Mouse (Mus musculus) spleen, adult 12 weeks (tissue): ENCODE measurements around the gene Chrna1.
A peak's percentile ranks its signal among the peaks of the same experiment; 100 is the strongest.

Source experiments
- DNase-seq: peaks from one replicate; pipeline ENCODE4 v3.0.0; 2022; ENCODE audit warnings: low spot score

Chrna1 gene

DNA sequence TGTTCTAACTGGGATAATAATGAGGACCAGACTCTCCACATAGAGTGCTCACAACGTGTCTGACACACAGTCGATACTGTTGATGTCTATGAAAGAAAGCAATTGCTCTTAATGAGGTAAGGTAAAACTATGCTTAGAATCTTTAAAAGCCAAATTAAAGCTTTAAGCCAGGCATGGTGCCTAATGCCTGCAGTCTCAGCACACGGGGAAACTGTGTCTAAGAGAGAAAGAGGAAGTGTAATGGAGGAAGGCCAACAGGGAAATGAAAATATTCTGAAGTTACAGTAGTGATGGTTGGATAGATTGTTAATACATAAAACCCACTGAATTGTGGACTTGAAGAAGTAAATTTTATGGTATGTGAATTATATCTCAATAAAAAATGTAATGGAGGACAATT lies 25.7 kb downstream of the Chrna1 start:
- DNase-seq = no peak

DNA sequence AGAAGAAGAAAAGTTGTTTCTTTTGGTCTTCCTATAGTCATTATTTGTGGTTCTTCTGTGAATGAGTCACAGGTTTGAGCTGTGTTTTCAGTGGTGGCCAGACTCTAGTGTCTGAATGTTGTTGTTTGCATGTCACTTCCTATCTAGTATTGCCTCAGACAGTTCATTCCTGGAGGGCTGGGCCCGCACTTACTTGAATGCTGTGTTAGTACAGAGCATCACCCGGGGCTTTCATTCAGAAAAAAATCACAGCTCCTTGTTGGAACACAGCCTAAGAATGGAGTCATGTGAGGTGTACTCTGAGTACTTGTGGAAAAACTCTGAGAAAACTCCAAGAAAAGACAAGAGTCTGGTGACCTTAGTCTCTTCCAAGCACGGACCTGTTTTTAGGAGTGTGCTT lies 27.2 kb downstream of the Chrna1 start:
- no peak for DNase-seq

DNA sequence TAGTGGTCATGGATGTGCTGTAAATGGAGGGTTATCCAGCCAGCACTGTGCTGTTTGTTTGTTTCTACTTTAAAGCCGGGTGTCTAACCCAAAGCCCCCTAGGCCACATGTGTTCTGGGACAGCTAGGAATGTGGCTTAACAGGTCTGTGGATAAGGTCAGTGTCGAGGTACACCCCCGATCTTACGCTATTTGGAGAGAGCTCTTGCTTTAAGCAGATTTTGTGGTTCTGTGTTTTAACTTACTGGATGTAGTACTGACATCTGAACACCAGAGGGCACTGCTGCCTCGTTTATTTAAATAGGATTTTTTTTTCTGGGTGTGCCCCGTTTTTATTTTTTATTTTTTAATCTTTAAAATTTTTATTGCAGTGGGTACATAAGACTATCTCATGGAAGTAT lies 29.4 kb downstream of the Chrna1 start:
- no peak for DNase-seq

DNA sequence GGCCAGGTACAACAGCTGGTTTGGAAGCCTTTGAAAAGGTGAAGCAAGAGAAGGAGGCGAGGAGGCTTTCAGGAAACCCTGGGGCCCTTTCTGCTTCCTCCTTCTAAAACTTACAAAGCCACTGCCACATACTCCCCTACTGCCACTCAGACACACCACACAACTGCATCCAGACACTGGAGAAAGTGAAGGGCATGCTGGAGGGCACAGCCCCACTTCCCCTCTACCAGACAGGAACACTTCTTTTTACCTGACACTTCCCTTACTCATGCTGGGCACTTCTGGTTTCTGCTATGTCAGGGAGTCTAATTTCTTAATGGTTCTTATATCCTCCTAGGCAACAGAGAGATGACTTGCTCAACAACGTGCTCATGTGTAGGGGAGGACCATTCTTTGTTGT lies 31.6 kb downstream of the Chrna1 start:
- no peak for DNase-seq

DNA sequence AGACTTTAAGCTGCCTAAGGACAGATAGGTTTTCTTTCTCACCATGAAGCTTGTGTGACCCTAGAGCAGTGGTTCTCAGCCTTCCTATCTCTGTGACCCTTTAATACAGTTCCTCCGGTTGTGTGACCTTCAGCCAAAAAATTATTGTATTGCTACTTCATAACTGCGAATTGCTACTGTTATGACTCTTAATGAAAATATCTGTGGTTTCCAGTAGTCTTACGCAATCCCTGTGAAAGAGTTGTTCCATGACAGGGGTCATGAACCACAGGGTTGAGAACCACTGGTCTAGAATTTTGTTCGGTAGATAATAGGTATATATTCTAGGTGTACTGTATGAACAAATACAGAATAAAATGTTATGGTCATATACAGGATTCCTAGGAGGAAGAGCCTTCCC lies 32.9 kb downstream of the Chrna1 start:
- DNase-seq = no peak

DNA sequence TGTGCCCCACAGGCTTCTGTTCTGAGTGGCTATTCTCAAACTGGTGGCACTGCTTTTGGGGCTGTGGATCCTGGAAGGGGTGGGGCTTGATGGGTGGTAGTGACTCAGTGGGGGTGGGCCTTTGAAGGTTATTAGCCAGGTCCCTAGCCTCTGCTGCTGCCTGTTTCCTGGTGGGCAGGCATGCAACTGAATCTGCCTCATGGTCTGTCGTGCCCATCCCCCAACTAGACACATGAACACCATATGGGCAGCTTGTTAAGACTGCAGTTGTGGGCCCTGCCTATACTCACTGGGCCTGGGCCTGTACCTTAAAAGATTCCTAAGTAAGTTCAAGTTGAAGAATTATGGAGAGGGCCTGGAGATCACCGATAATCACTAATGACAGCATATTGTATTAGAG lies 34.6 kb downstream of the Chrna1 start:
- no peak for DNase-seq

DNA sequence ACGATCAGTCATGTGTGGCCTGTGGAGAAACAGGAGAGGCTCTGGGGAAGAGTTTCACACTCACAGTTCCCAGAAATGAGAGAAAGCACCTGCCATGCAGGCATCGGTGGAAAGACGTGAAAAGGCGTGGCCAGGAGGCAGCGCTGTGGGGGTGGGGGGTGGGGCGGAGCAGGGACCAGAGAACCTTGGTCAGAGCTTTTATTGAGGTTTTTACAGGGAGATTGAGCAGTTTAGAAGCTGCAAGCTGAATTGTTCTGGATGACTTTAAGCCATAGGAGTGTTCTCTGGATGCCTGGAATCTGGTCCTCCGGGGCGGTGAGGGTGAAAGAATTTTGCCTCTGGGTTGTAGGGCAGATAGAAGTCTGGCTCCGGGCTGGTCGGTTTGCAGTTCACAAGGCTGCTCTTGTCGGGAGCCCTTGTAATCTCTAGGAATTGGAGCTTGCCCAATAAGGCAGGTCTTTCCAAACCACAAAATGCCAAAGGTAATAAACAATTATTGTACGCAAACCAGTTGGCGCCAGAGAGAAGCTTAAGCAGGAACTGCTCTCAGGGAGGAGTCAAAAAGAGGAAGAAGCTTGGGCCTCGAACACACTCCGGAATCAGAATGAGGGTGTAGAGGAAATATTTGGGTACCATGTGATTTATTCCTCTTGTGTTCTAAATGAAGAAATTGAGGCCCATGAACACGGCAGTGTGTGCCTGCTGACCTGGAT lies 39.5 kb downstream of the Chrna1 start:
- peak; percentile 17 for DNase-seq

DNA sequence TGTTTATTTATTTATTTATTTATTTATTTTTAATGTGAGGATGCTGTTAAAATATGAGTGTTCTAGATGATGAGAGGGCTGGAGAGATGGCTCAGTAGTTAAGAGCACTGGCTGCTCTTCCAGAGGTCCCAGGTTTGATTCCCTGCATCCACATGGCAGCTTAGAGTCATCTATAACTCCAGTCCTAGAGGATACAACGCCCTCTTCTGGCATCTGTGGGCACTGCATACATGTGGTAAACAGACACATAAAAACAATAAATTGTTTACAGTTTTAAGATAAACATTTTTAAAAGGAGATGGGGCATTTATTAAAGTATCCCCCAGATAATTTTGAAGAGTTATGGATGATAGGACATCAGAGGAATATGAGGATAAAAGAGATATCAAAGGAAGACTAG lies 40.4 kb downstream of the Chrna1 start:
- no peak for DNase-seq

DNA sequence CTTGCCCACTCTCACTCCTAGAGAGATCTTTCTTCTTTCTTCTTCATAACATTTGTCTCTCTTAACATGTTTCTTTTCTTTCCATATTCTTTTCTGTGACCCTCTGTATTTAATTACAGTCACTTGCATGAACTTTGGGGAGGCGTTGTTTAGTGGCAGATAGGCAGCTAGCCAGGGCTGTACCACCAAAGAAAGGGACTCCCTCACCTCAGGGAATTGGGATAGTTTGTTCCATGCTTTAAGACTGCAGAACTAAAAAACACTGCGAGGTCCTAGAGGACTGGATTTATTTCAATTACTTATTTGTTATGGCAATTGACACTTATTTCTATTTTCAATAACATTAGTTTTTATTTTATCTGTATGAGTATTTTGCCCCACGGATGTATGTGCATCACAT lies 41.0 kb downstream of the Chrna1 start:
- no peak for DNase-seq

DNA sequence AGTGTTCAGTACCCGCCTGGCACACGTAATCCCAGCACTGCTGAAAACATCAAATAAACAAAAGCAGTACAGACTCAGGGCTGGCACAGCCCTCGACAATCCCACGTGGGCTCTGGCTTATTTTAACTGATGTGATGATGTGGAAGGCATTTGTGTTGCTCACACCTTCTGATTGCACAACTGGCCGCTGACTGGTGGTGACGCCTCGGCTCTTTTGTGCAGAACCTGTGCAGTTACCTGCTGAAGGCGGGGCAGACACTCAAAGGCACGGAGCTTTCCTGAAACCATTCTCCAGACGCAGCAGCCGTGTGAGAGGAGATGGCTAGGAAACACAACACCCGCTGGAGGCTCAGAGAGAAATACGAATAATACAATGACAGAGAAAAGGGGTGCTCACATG lies 41.5 kb downstream of the Chrna1 start:
- no peak for DNase-seq

DNA sequence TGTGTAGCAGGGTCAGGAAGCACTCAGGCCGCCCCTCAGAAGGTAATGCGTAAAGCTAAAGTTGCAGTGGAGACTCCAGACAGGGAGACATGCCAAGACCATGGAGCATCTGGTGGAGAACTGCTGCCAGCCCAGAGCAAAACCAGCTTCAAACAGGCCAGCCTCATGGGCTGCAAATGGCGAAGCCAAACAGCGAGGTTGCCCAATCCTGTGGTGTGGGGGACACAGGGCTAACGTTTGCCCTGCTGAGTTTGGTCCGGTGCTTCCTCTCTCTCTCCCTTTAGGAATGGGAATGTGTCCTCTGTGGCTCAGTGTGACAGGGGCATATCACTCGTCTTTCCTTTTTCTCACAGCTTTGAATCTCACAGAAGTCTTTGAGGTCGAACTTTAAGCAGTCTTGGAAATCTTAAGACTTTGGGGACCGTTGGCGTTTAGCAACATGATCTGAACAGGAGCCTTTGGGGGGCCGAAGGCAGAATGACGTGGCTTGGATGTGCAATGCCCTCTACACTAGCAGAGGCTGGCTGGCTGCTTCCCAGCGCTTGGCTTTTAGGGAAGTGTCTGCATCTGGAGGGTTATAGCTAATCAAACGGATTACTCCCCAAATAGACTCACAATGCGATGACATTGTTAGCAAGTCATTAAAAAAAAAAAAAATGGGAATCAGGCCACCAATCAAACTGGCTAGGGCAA lies 43.9 kb downstream of the Chrna1 start:
- no peak for DNase-seq

DNA sequence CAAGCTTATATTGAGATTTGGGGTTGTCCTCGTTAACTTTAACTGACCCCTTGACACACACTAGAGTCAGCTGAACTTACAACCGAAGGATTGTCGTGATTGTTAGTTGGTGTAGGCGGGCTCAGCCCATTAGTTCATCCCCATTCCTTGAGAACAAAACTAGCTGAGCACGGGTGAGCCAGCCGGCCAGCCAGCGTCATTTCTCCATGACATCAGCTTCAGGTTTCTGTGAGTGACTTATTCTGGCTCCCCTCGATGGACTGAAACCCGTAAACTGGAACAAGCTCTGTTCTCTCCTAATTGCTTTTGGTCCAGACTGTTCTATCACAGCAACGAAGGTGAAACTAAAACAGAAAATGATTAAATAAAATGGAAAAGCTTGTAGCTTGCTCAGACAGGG lies 45.4 kb downstream of the Chrna1 start:
- DNase-seq = no peak

DNA sequence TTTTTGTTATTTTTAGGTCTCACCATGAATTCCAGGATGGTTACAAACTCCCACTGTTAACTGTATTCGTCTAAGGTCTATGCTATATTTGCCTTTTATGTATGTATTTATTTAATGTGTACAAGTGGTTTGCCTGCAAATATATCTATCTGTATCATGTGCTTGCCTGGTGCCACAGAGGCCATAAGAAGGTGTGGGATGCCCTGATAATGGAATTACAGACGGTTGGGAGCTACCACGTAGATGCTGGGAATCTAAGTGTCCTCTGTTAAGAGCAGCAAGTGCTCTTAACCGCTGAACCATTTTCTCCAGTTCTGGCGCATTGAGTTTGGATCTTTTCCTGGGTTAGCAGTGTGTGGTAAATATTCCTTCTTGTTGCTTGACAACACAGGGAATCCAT lies 49.7 kb downstream of the Chrna1 start:
- DNase-seq = no peak

DNA sequence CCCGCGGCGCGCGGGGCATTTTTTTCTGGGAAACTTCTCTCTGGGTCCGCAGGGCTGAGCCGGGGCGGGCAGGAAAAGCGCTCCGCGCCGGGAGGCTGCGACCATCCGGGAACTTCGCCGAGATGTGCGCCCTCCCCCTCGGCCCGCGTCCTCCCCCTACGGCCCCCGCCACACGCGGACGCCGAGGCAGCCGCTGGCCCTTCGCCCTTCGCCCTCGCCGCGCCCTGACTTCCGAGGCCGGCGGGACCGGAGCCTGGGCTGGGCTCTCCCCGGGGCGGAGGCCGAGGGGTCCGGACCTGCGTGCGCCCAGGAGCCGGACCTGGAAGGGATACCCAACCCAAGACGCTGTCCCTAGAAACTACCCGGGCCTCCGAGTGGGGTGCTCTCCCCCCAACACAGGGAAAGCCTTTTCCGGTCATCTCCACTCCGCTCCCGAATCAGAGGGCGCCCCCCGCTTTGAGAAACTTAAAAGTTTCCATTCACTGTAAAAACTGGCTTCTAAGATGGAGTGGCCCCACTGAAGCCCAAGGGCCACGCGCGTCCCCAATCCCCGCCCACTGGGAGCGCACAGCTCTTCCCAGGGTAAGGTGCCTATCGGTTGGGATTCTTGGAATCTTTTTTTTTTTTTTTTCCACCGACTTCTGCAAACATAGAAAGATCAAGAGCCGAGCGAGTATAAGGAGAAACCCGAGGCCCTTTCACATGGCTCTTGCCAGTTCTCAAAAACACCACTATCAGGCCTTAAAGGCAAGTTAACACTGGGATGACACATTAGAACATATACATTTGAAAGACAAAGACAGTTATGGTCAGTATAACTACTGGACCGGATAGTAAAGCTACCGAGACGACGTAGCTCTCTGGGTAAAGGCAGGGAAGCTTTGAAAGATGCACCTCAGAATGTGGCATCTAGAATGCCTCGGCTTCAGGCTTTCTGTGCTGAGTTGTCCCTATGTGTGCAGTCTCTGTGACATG lies 50.5 kb downstream of the Chrna1 start, which contains the start of gene Wipf1:
Wipf1 (minus strand) TSS at position 379 of the 975 bp plus-strand sequence.
- no peak for DNase-seq

DNA sequence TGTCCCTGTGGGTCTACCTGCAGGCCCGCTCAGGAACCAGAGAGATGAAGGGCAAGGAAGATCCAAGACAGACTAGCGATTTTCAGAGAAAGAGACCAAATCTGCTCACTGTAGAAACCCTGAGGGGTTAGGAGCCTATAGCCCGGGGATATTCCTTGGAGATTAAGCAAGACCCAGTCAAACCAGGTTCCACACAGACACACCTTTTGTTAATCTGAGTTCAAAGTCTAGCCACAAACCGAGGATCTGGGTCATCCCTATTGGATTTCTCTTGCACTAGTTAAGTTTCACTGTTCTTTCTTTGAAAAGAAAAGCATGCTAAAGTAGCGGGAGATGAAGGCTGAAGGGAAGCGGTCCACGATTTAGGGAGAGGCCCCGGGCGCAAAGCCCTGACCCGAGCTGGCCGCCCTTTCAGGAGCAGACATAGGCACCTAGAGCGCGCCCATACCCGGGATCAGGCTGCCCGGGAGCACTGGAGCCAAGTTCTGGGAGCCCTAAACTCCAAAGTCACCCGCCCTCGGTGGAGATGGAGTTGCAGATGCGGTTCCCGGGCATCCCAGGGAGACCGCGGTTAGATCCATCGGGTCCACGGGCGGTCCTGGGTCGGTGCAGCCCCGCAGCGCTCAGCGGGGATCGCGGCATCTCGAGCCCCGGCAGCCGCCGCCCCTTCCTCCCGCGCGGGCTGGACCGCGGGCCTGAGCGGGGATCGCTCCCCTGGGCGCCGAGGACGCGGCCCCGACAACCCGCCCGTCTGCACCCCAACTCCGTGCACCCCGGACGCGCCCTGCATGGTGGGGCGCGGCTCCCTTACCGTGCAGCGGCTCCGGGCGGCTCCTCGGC lies 51.4 kb downstream of the Chrna1 start:
- DNase-seq = peak; percentile 15

DNA sequence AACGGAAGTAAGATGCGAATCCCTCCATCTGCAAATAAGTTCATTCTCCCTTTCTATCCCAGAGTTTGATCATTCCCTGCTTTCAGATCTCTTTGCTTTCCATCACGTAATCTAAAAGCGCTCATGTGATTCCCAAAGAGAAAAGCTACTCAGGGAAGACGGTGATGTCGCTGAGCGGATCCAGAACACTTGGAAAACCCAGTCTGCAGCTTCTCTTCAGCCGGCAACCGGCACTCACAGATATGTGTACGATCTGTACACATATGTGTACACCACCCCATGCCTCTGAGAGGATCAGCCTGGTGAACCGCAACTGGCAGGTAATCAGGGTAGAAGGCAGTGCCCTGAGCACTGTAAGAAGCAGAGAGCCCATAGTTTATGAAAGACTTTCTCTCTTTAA lies 52.2 kb downstream of the Chrna1 start:
- no peak for DNase-seq

DNA sequence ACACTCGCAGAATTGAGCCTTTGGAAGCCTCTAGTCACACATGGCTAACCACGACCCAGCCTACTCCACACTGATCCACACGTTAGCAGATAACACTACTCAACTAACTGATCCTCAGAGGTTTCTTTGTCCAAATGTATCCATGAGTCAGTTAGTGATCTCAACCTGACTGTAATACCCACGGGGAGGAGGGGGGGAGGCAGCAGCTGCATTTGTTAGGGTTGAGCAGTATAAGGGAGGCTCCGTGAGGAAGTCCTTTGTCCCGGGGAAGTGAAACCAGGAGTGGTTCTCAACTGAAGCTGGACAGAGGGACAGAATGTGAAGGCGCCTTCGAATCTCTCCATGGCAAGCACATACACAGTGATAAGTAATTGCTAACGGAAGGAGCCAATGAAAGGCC lies 53.4 kb downstream of the Chrna1 start:
- no peak for DNase-seq

DNA sequence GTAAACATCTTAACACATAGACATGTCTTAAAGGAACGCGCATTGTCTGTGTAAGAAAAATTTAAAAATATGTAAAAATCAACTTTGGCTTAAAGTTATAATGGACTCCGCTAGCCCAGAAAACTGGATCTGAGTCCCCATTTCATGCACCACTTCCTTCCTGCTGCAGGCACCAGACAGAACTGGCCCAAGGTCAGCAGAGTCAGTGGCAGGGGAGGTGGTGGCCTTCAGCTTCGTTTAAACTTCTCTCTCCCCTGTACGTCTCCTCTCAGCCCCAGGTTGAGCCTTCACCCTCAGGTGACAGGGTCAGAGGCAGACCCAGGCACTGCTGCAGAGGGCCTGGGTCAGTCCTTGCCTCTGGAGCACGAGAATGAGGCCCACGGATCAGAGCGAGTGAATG lies 57.2 kb downstream of the Chrna1 start:
- DNase-seq = no peak

DNA sequence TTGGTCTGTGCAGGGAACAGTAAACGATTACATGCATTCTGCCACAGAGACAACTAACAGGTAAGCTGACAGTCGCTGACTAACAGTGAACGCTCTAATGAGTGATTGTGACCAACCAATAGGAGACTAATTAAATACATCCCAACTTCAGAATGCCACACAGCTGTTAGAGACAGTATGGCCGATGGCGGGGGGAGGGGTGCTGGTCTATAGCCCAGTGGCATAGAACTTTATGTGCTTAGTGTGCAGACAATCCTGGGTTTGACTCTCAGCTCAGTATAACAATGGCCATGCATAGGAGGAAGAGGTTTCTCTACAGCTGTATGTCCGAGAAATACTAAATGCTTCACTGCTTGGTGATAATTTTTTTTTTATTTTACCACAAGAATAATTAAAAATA lies 57.8 kb downstream of the Chrna1 start:
- DNase-seq = no peak

DNA sequence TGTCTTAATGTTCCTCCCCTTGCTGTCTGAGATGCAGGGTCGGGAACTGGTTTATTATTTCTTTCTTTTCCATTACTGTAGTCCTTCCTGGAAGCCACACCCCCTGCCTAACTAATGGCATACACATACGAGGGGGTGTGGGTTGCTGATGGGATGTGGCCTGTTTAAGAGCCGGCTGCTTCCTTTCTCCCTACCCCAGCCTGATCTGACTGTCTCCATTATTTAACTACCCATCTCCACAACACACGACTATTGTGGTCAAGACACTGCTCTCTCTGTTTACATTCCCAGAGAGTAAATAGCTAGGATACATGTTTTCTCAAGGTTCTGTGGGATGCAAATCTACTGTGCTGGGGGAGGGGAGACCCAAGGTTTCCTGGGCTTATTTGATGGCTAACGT lies 58.4 kb downstream of the Chrna1 start:
- no peak for DNase-seq

DNA sequence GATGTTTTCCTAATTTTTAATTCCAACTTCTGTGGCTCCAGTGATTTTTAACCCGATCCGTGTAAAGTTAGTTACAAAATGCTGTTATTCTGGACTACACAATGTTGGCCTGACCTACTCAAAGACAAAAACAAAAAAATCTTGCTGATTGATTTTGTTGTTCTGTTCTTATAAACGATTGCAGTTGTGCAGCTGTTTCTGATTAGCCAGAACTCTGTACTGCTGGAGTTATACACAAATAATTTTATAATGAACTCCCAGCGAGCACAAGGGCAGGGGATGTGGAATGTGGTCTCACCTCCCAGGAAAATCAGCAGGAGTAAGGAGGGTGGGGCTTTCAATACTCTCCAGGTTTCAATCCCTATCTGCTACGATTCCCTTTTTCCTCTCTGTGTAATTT lies 61.2 kb downstream of the Chrna1 start:
- DNase-seq = no peak

DNA sequence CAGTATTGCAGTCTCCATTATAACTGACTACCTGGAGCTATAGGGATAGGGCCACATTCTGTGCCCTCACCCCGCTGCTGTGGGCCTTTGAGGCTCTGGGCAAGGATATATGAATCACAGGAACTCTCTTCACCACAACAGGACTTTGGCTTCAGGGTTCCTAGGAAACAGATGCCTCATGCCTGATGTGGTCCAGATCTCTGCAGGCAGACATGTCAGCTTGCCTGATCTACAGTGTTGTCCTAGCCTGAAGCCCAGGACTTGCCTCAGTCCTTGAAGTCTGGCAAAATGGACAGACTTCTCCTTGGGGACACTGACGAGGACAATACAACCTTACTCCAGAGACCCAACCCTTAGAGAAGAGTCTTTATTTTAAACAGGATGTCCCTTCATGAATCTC lies 61.8 kb downstream of the Chrna1 start:
- no peak for DNase-seq
